Mouse (Mus musculus): ENCODE data around the gene Fitm1. TPM values are rescaled to one million over a fixed set of nuclear protein-coding genes. Genes with fewer than 3 reads are reported as not detected.
A peak's percentile ranks its signal among the peaks of the same experiment; 100 is the strongest.

Fitm1 gene
- polyA plus RNA-seq, 1 experiment, result 12.8 TPM

DNA sequence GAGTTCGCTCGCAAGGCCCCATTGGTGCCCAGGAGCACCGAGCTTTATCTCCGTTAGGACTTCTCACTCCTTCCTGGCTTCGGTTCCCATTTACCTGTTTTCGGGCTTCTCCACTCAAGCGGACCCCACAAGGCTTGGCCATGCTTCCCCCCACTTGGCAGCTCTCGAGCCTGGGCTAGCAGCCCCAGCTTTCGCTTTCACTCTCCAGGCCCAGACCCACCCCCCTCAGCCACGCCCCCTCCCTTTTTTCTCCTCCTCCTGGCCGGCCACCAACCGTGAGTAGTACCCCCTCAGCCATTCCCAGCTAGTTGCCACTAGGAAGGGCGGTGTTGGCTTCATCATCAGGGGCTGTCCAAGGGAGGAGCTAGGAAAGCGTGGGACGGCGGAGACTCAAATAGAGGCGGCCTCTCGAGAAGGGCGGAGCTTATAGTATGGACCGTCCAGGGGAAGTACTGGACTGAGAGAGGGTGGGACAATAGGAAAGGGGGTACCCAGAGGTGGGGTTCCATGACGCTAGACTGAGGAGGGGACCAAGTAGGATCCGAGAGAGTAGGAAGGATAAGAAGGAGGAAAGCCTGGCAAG is 15.4 kb downstream of the Fitm1 start, which contains the start of gene Psme2:
Gene Psme2 (minus strand): TSS at position 366 of the 583 bp plus-strand sequence.
- Histone ChIP-seq H3K36me3 (ENCODE audit: control insufficient read depth, insufficient read depth) (peaks cover 1% of the 10 kb centered on the region), H3K4me3 (peak within 1 kb of the TSS; percentile 89), H3ac (ENCODE audit: control insufficient read depth, insufficient read length) (peak within 1 kb of the TSS; percentile 46), H3K79me2 (ENCODE audit: control insufficient read depth, insufficient read depth) (peaks cover 18% of the 10 kb centered on the region), H3K4me2 (ENCODE audit: low read depth) (peak within 1 kb of the TSS; percentile 87), H3K27me3 (ENCODE audit: control insufficient read depth, insufficient read depth, insufficient read length) (no peaks in the 10 kb centered on the region)
- TF ChIP-seq MYOG (IDR thresholded peaks at IDR 0.05; ENCODE audit: control insufficient read depth in 1 of 3, insufficient read depth in 1 of 3, insufficient read length in 2 of 3, low read depth in 2 of 3) (no peak), POLR2AphosphoS2 (IDR thresholded peaks at IDR 0.05; ENCODE audit: insufficient read length, low read depth) (no peak), USF1 (IDR thresholded peaks at IDR 0.05; ENCODE audit: low read depth) (no peak), TCF12 (IDR thresholded peaks at IDR 0.05; ENCODE audit: insufficient read depth, poor library complexity, severe bottlenecking) (no peak), MAX (IDR thresholded peaks at IDR 0.05; ENCODE audit: low read depth) (no peak), CEBPB (IDR thresholded peaks at IDR 0.05; ENCODE audit: insufficient read depth, poor library complexity, severe bottlenecking) (no peak)

- Histone ChIP-seq H3K27me3 (ENCODE audit: control insufficient read depth, insufficient read depth, insufficient read length) (no peaks in the 10 kb centered on the region), H3K4me2 (ENCODE audit: low read depth) (peak within 1 kb of the TSS; percentile 87), H3K79me2 (ENCODE audit: control insufficient read depth, insufficient read depth) (peaks cover 18% of the 10 kb centered on the region), H3K36me3 (ENCODE audit: control insufficient read depth, insufficient read depth) (peaks cover 6% of the 10 kb centered on the region), H3ac (ENCODE audit: control insufficient read depth, insufficient read length) (peak within 1 kb of the TSS; percentile 46), H3K4me3 (peak within 1 kb of the TSS; percentile 89)
- TF ChIP-seq MAX (IDR thresholded peaks at IDR 0.05; ENCODE audit: low read depth), result no peak
- TF ChIP-seq POLR2AphosphoS2 (IDR thresholded peaks at IDR 0.05; ENCODE audit: insufficient read length, low read depth), result no peak
- TF ChIP-seq CEBPB (IDR thresholded peaks at IDR 0.05; ENCODE audit: insufficient read depth, poor library complexity, severe bottlenecking), result no peak
- peak; percentile 52 for TF ChIP-seq SRF (IDR thresholded peaks at IDR 0.05; ENCODE audit: control insufficient read depth, insufficient read length, low read depth)
- TF ChIP-seq REST (IDR thresholded peaks at IDR 0.05; ENCODE audit: insufficient read depth, insufficient read length), result no peak
- no peak for TF ChIP-seq E2F4 (IDR thresholded peaks at IDR 0.05; ENCODE audit: insufficient read depth)
- peak; percentile 82 for TF ChIP-seq POLR2A (IDR thresholded peaks at IDR 0.05; ENCODE audit: insufficient read length, low read depth)
- TF ChIP-seq USF1 (IDR thresholded peaks at IDR 0.05; ENCODE audit: low read depth), result no peak
- TF ChIP-seq MYOD1 (IDR thresholded peaks at IDR 0.05; ENCODE audit: control insufficient read depth in 1 of 3, insufficient read length in 2 of 3, low read depth in 2 of 3), result peak in 1 of 3 experiments; percentile 36
- TF ChIP-seq MYOG (IDR thresholded peaks at IDR 0.05; ENCODE audit: control insufficient read depth in 1 of 3, insufficient read depth in 1 of 3, insufficient read length in 2 of 3, low read depth in 2 of 3), result no peak
- no peak for TF ChIP-seq TCF3 (IDR thresholded peaks at IDR 0.05; ENCODE audit: insufficient read length, low read depth)
Measured at GRCm38 (mm10) chr14:55591331-55591891, 16.0 kb downstream of the Fitm1 start, which contains the start of gene Rnf31. TSS of gene Rnf31 (plus strand) at chr14:55591708.

DNA sequence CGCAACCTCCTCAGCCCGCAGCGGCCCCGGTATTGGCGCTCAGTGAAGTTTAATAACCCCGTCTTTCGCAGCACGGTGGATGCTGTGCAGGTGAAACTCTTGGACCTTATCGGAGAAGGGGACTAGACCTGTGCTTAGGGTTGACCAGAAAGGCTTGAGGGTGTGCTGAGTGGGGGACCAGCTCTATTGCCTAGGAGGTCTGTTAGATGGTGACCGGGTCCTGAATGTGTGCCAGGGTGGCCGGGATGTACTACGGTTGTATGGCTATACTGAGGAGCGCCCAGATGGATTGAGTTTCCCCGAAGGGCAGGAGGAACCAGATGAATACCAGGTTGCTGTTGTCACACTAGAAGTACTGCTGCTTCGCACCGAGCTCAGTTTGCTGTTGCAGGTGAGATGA is 16.8 kb downstream of the Fitm1 start:
- H3K79me2 ChIP-seq (ENCODE audit: control insufficient read depth, insufficient read depth), result peaks cover 18% of the 10 kb centered on the region
- H3K36me3 ChIP-seq (ENCODE audit: control insufficient read depth, insufficient read depth), result peaks cover 6% of the 10 kb centered on the region
- peak overlapping the region; percentile 89 for H3K4me3 ChIP-seq
- H3K4me2 ChIP-seq (ENCODE audit: low read depth), result peak overlapping the region; percentile 80
- no peaks in the 10 kb centered on the region for H3K27me3 ChIP-seq (ENCODE audit: control insufficient read depth, insufficient read depth, insufficient read length)
- TF ChIP-seq E2F4 (IDR thresholded peaks at IDR 0.05; ENCODE audit: insufficient read depth), result no peak
- no peak for TF ChIP-seq MAX (IDR thresholded peaks at IDR 0.05; ENCODE audit: low read depth)
- no peak for TF ChIP-seq REST (IDR thresholded peaks at IDR 0.05; ENCODE audit: insufficient read depth, insufficient read length)
- no peak for TF ChIP-seq SRF (IDR thresholded peaks at IDR 0.05; ENCODE audit: control insufficient read depth, insufficient read length, low read depth)
- TF ChIP-seq CEBPB (IDR thresholded peaks at IDR 0.05; ENCODE audit: insufficient read depth, poor library complexity, severe bottlenecking), result no peak
- TF ChIP-seq TCF3 (IDR thresholded peaks at IDR 0.05; ENCODE audit: insufficient read length, low read depth), result no peak
- no peak for TF ChIP-seq MYOG (IDR thresholded peaks at IDR 0.05; ENCODE audit: control insufficient read depth in 1 of 3, insufficient read depth in 1 of 3, insufficient read length in 2 of 3, low read depth in 2 of 3)
- no peak for TF ChIP-seq POLR2A (IDR thresholded peaks at IDR 0.05; ENCODE audit: insufficient read length, low read depth)
- no peak for TF ChIP-seq TCF12 (IDR thresholded peaks at IDR 0.05; ENCODE audit: insufficient read depth, poor library complexity, severe bottlenecking)
- no peak for TF ChIP-seq USF1 (IDR thresholded peaks at IDR 0.05; ENCODE audit: low read depth)
- no peak for TF ChIP-seq POLR2AphosphoS2 (IDR thresholded peaks at IDR 0.05; ENCODE audit: insufficient read length, low read depth)
- no peak for TF ChIP-seq MYOD1 (IDR thresholded peaks at IDR 0.05; ENCODE audit: control insufficient read depth in 1 of 3, insufficient read length in 2 of 3, low read depth in 2 of 3)
- H3ac ChIP-seq (ENCODE audit: control insufficient read depth, insufficient read length), result peak overlapping the region; percentile 46

- Histone ChIP-seq H3K27me3 (ENCODE audit: control insufficient read depth, insufficient read depth, insufficient read length) (no peaks in the 10 kb centered on the region), H3ac (ENCODE audit: control insufficient read depth, insufficient read length) (no peak overlapping the region), H3K36me3 (ENCODE audit: control insufficient read depth, insufficient read depth) (peaks cover 16% of the 10 kb centered on the region), H3K79me2 (ENCODE audit: control insufficient read depth, insufficient read depth) (peaks cover 18% of the 10 kb centered on the region), H3K4me2 (ENCODE audit: low read depth) (no peak overlapping the region), H3K4me3 (no peak overlapping the region)
- no peak for TF ChIP-seq SRF (IDR thresholded peaks at IDR 0.05; ENCODE audit: control insufficient read depth, insufficient read length, low read depth)
- no peak for TF ChIP-seq MYOG (IDR thresholded peaks at IDR 0.05; ENCODE audit: control insufficient read depth in 1 of 3, insufficient read depth in 1 of 3, insufficient read length in 2 of 3, low read depth in 2 of 3)
- TF ChIP-seq POLR2A (IDR thresholded peaks at IDR 0.05; ENCODE audit: insufficient read length, low read depth), result no peak
- TF ChIP-seq POLR2AphosphoS2 (IDR thresholded peaks at IDR 0.05; ENCODE audit: insufficient read length, low read depth), result no peak
- TF ChIP-seq E2F4 (IDR thresholded peaks at IDR 0.05; ENCODE audit: insufficient read depth), result no peak
- TF ChIP-seq CEBPB (IDR thresholded peaks at IDR 0.05; ENCODE audit: insufficient read depth, poor library complexity, severe bottlenecking), result no peak
- TF ChIP-seq MYOD1 (IDR thresholded peaks at IDR 0.05; ENCODE audit: control insufficient read depth in 1 of 3, insufficient read length in 2 of 3, low read depth in 2 of 3), result no peak
- no peak for TF ChIP-seq USF1 (IDR thresholded peaks at IDR 0.05; ENCODE audit: low read depth)
- TF ChIP-seq REST (IDR thresholded peaks at IDR 0.05; ENCODE audit: insufficient read depth, insufficient read length), result no peak
- TF ChIP-seq TCF12 (IDR thresholded peaks at IDR 0.05; ENCODE audit: insufficient read depth, poor library complexity, severe bottlenecking), result no peak
- no peak for TF ChIP-seq MAX (IDR thresholded peaks at IDR 0.05; ENCODE audit: low read depth)
- no peak for TF ChIP-seq TCF3 (IDR thresholded peaks at IDR 0.05; ENCODE audit: insufficient read length, low read depth)
Measured at GRCm38 (mm10) chr14:55596036-55596690, 20.7 kb downstream of the Fitm1 start.
